Mouse (Mus musculus) ES-E14 (cell line): Measurements from ENCODE around the gene Als2. TPM values are rescaled to one million over a fixed set of nuclear protein-coding genes. Genes with fewer than 3 reads are reported as not detected.

Source experiments
- DNase-seq: peaks from one replicate; pipeline ENCODE4 v3.0.0-alpha.2; 2013; ENCODE audit warnings: low read depth, low spot score
- H3K27ac ChIP-seq: 2 replicates; pipeline ENCODE4 v1.5.1; 2012; ENCODE audit warnings: low read depth, mild to moderate bottlenecking, low read length, moderate library complexity, mixed read lengths; ENCODE audit not compliant: poor library complexity, insufficient read depth, severe bottlenecking
- H3K36me3 ChIP-seq: 2 replicates; pipeline ENCODE4 v1.6.1; 2012; ENCODE audit warnings: mild to moderate bottlenecking, low read length, moderate library complexity, mixed read lengths; ENCODE audit not compliant: control insufficient read depth, poor library complexity, insufficient read depth, severe bottlenecking
- H3K4me1 ChIP-seq, 2 experiments: fragments of 150-350 bp in 1 of 2; sonication (generic) in 1 of 2; 2 replicates each; pipeline ENCODE4 v1.6.1; 2012; ENCODE audit warnings: low read length in 2 of 2, mild to moderate bottlenecking in 1 of 2, mixed read lengths in 1 of 2; ENCODE audit not compliant: control insufficient read depth in 2 of 2, insufficient read depth in 2 of 2, poor library complexity in 1 of 2
- H3K4me3 ChIP-seq, 2 experiments: fragments of 150-350 bp in 1 of 2; sonication (generic) in 1 of 2; 2 replicates each; pipeline ENCODE4 v1.5.1; 2012; ENCODE audit warnings: low read length in 2 of 2, low read depth in 1 of 2, mild to moderate bottlenecking in 1 of 2, mixed read lengths in 1 of 2; ENCODE audit not compliant: insufficient read depth in 1 of 2, poor library complexity in 1 of 2, severe bottlenecking in 1 of 2
- H3K9ac ChIP-seq: 2 replicates; pipeline ENCODE4 v1.6.1; 2012; ENCODE audit warnings: low read depth, mild to moderate bottlenecking, low read length, mixed read lengths; ENCODE audit not compliant: poor library complexity, insufficient read depth, severe bottlenecking
- H3K9me3 ChIP-seq: fragments of 150-350 bp; sonication (generic); 2 replicates; pipeline ENCODE4 v1.6.1; 2012; ENCODE audit warnings: low read depth, mild to moderate bottlenecking, low read length; ENCODE audit not compliant: control insufficient read depth, insufficient read depth
- CHD2 ChIP-seq: IDR thresholded peaks from 2 replicates; pipeline ENCODE4 v1.6.1; 2014; ENCODE audit warnings: mild to moderate bottlenecking, low read depth, low read length, inconsistent platforms
- HCFC1 ChIP-seq: IDR thresholded peaks from 2 replicates; pipeline ENCODE4 v1.6.1; 2012; ENCODE audit warnings: low read length, inconsistent platforms, borderline replicate concordance; ENCODE audit not compliant: insufficient read depth
- MAFK ChIP-seq: IDR thresholded peaks from 2 replicates; pipeline ENCODE4 v1.6.1; 2014; ENCODE audit warnings: mild to moderate bottlenecking, low read depth, low read length, inconsistent platforms; ENCODE audit not compliant: insufficient read depth
- ZC3H11A ChIP-seq: IDR thresholded peaks from 2 replicates; pipeline ENCODE4 v1.6.1; 2012; ENCODE audit warnings: low read depth, mild to moderate bottlenecking, inconsistent platforms, low read length, borderline replicate concordance
- ZNF384 ChIP-seq: IDR thresholded peaks from 2 replicates; pipeline ENCODE4 v1.6.1; 2012; ENCODE audit warnings: low read depth, low read length, inconsistent platforms
- in situ Hi-C, 2 experiments: fragments of 600-800 bp; cut with MboI; formaldehyde crosslinking; loops; one replicate each; pipeline ENCODE4 v1.15.1; 2025; ENCODE audit warnings: low sequenced_read_pairs in 2 of 2, inconsistent platforms in 1 of 2; ENCODE audit not compliant: unreplicated experiment in 2 of 2
- total RNA-seq: library from RNA; depleted of rRNA; stranded (reverse); fragments of 300-350 nt; gene quantifications from 2 replicates; pipeline ENCODE4 v1.2.3, GENCODE M21; 2012

Als2 gene
- total RNA-seq, 1 experiment: 23.2 TPM

DNA sequence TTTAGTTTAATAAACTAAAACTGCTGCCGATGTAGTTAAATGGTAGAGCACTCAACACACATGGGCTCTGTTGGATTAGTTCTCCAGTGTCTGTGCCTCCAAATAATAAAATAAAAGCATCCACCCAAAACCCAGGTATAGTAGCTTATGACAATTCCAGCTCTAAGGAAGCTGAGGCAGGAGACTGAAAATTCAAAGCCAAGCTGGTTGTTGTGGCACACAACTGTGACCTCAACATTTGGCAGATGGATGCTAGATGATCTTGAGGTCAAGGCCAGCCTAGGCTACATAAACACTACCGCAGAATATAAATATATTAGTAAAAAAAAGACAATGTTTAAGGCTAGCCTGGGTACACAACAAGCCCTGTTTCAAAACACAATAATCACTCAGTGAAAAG lies 15.4 kb downstream of the Als2 start:
- Histone ChIP-seq H3K27ac (no peak overlapping the region), H3K9me3 (no peaks in the 10 kb centered on the region), H3K4me3 (no peak overlapping the region), H3K4me1 (no peaks in the 10 kb centered on the region), H3K9ac (no peak overlapping the region), H3K36me3 (peaks cover 2% of the 10 kb centered on the region; the same call in 1 of the 2 replicates)
- no peak for TF ChIP-seq ZC3H11A
- no peak for TF ChIP-seq ZNF384
- TF ChIP-seq MAFK: no peak
- no peak for TF ChIP-seq CHD2
- no peak for TF ChIP-seq HCFC1
- in situ Hi-C loops: no loop called here
- no peak for DNase-seq

GRCm38 (mm10) chr1:59220371-59220770 lies 16.7 kb downstream of the Als2 start:
- H3K4me1 ChIP-seq: no peaks in the 10 kb centered on the region
- no peak overlapping the region for H3K27ac ChIP-seq
- no peaks in the 10 kb centered on the region for H3K9me3 ChIP-seq
- no peak for TF ChIP-seq ZNF384
- no peak for TF ChIP-seq CHD2
- no peak for TF ChIP-seq ZC3H11A
- no peak overlapping the region for H3K9ac ChIP-seq
- peak; percentile 15 for DNase-seq
- peaks cover 6% of the 10 kb centered on the region; the same call in 1 of the 2 replicates for H3K36me3 ChIP-seq
- in situ Hi-C loops: no loop called here
- H3K4me3 ChIP-seq: no peak overlapping the region

GRCm38 (mm10) chr1:59215446-59215845 lies 21.6 kb downstream of the Als2 start:
- Histone ChIP-seq H3K4me1 (no peaks in the 10 kb centered on the region), H3K36me3 (peaks cover 14% of the 10 kb centered on the region; the same call in 1 of the 2 replicates), H3K9ac (no peak overlapping the region), H3K4me3 (no peak overlapping the region), H3K27ac (no peak overlapping the region), H3K9me3 (no peaks in the 10 kb centered on the region)
- DNase-seq: no peak
- in situ Hi-C loops: no loop called here
- TF ChIP-seq ZNF384 (no peak), CHD2 (no peak), HCFC1 (no peak), MAFK (no peak), ZC3H11A (no peak)

DNA sequence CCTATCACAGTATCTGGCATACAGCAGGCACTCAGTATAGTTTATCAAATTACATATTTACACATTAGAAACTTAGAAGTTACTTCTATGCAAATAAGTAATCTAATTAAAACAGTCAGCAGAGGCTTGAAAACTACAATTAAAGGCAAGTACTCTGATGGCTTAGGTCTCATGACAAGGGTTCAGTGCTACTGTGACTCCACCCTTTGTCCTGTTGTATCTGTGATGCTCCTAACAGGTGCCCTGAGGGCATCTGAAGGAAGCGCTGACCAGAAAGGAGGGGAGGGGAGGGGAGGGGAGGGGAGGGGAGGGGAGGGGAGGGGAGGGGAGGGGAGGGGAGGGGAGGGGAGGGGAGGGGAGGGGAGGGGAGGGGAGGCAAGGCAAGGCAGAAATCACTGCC lies 24.1 kb downstream of the Als2 start:
- H3K9me3 ChIP-seq: no peaks in the 10 kb centered on the region
- H3K36me3 ChIP-seq: peaks cover 20% of the 10 kb centered on the region; the same call in 1 of the 2 replicates
- H3K9ac ChIP-seq: no peak overlapping the region
- H3K4me1 ChIP-seq: no peaks in the 10 kb centered on the region
- no peak overlapping the region for H3K4me3 ChIP-seq
- in situ Hi-C loops: no loop called here
- peak; percentile 24 for DNase-seq
- TF ChIP-seq MAFK (no peak), CHD2 (no peak), HCFC1 (no peak), ZNF384 (no peak), ZC3H11A (no peak)
- no peak overlapping the region for H3K27ac ChIP-seq

GRCm38 (mm10) chr1:59212076-59212779 lies 24.8 kb downstream of the Als2 start:
- in situ Hi-C loops: no loop called here
- no peak overlapping the region for H3K4me3 ChIP-seq
- H3K36me3 ChIP-seq: peaks cover 20% of the 10 kb centered on the region; the same call in 1 of the 2 replicates
- DNase-seq: no peak
- H3K9ac ChIP-seq: no peak overlapping the region
- TF ChIP-seq ZC3H11A (no peak), ZNF384 (no peak), CHD2 (no peak), HCFC1 (no peak)
- no peak overlapping the region for H3K27ac ChIP-seq
- H3K4me1 ChIP-seq: no peaks in the 10 kb centered on the region
- no peaks in the 10 kb centered on the region for H3K9me3 ChIP-seq
